Mouse (Mus musculus): ENCODE results near the gene Kcnk1.

Gene Kcnk1

GRCm38 (mm10) chr8:125996031-125996839 lies 1.3 kb downstream of the Kcnk1 start:
- DNase-seq (ENCODE audit: extremely low spot score, low read depth, low spot score): no peak

GRCm38 (mm10) chr8:125996980-125997379 lies 2.0 kb downstream of the Kcnk1 start:
- no peak for DNase-seq (ENCODE audit: extremely low spot score, low read depth, low spot score)

GRCm38 (mm10) chr8:125997550-125997949 lies 2.6 kb downstream of the Kcnk1 start:
- no peak for DNase-seq (ENCODE audit: extremely low spot score, low read depth, low spot score)

GRCm38 (mm10) chr8:125999842-126000395 lies 4.9 kb downstream of the Kcnk1 start:
- DNase-seq (ENCODE audit: extremely low spot score, low read depth, low spot score): no peak

- DNase-seq (ENCODE audit: extremely low spot score, low read depth, low spot score): no peak
These were observed 8.6 kb downstream of the Kcnk1 start for GRCm38 (mm10) chr8:126003546-126003945.

GRCm38 (mm10) chr8:126004953-126005352 lies 10.0 kb downstream of the Kcnk1 start:
- DNase-seq (ENCODE audit: extremely low spot score, low read depth, low spot score): no peak

- no peak for DNase-seq (ENCODE audit: extremely low spot score, low read depth, low spot score)
These were observed 11.5 kb downstream of the Kcnk1 start for GRCm38 (mm10) chr8:126006310-126006990.

GRCm38 (mm10) chr8:126007538-126008330 lies 12.8 kb downstream of the Kcnk1 start:
- DNase-seq (ENCODE audit: extremely low spot score, low read depth, low spot score): no peak

GRCm38 (mm10) chr8:126008945-126009344 lies 14.0 kb downstream of the Kcnk1 start:
- no peak for DNase-seq (ENCODE audit: extremely low spot score, low read depth, low spot score)

GRCm38 (mm10) chr8:126010900-126011299 lies 15.9 kb downstream of the Kcnk1 start:
- no peak for DNase-seq (ENCODE audit: extremely low spot score, low read depth, low spot score)

- no peak for DNase-seq (ENCODE audit: extremely low spot score, low read depth, low spot score)
These were observed 17.4 kb downstream of the Kcnk1 start for GRCm38 (mm10) chr8:126012334-126012733.

- no peak for DNase-seq (ENCODE audit: extremely low spot score, low read depth, low spot score)
These were observed 18.7 kb downstream of the Kcnk1 start for GRCm38 (mm10) chr8:126013646-126014045.

- DNase-seq (ENCODE audit: extremely low spot score, low read depth, low spot score): no peak
These were observed 27.0 kb downstream of the Kcnk1 start for GRCm38 (mm10) chr8:126021932-126022331.

GRCm38 (mm10) chr8:126023706-126024305 lies 28.8 kb downstream of the Kcnk1 start:
- DNase-seq (ENCODE audit: extremely low spot score, low read depth, low spot score): no peak

- no peak for DNase-seq (ENCODE audit: extremely low spot score, low read depth, low spot score)
These were observed 29.9 kb downstream of the Kcnk1 start for GRCm38 (mm10) chr8:126024891-126025290.

GRCm38 (mm10) chr8:126026121-126026520 lies 31.2 kb downstream of the Kcnk1 start:
- no peak for DNase-seq (ENCODE audit: extremely low spot score, low read depth, low spot score)

GRCm38 (mm10) chr8:126026584-126026983 lies 31.6 kb downstream of the Kcnk1 start:
- no peak for DNase-seq (ENCODE audit: extremely low spot score, low read depth, low spot score)

GRCm38 (mm10) chr8:126027486-126027885 lies 32.5 kb downstream of the Kcnk1 start:
- DNase-seq (ENCODE audit: extremely low spot score, low read depth, low spot score): no peak

GRCm38 (mm10) chr8:126028941-126029340 lies 34.0 kb downstream of the Kcnk1 start:
- DNase-seq (ENCODE audit: extremely low spot score, low read depth, low spot score): no peak

GRCm38 (mm10) chr8:126032776-126033175 lies 37.8 kb downstream of the Kcnk1 start:
- no peak for DNase-seq (ENCODE audit: extremely low spot score, low read depth, low spot score)

GRCm38 (mm10) chr8:126035046-126035445 lies 40.1 kb downstream of the Kcnk1 start:
- DNase-seq (ENCODE audit: extremely low spot score, low read depth, low spot score): no peak
